Mouse (Mus musculus) hindlimb bud, embryonic 11.5 days (tissue): Measurements from ENCODE around the gene Rnaseh2a.
"Not testable (repeated sequence)": the region's sequence is repeated elsewhere in the genome, so short reads cannot be mapped to it uniquely, and the experiment has no call there.

ENCODE experiments used
- DNase-seq: peaks from one replicate; pipeline ENCODE4 v3.0.0-alpha.2; 2012; ENCODE audit warnings: low read depth, low spot score; ENCODE audit errors: extremely low spot score

The Rnaseh2a gene

DNA sequence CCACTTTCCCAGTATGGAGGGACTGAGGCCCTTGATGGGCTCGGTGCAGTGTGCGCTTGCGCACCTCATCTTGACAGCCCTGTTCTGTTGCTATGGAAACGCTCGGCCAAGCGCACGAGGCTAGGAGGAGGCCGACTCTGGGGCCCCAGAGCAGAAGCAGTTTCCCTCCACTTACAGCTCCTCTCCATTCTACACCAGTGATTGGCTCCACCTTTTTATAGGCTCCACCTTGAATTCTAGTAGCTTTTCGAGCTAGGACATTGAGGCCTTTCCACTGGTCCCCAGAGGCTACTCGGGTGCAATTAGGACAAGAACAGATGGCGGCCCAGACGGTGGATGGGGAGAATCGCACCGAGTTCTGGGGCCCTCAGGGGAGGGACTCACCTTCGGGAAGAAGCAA is 34.7 kb downstream of the Rnaseh2a start:
- DNase-seq: no peak

DNA sequence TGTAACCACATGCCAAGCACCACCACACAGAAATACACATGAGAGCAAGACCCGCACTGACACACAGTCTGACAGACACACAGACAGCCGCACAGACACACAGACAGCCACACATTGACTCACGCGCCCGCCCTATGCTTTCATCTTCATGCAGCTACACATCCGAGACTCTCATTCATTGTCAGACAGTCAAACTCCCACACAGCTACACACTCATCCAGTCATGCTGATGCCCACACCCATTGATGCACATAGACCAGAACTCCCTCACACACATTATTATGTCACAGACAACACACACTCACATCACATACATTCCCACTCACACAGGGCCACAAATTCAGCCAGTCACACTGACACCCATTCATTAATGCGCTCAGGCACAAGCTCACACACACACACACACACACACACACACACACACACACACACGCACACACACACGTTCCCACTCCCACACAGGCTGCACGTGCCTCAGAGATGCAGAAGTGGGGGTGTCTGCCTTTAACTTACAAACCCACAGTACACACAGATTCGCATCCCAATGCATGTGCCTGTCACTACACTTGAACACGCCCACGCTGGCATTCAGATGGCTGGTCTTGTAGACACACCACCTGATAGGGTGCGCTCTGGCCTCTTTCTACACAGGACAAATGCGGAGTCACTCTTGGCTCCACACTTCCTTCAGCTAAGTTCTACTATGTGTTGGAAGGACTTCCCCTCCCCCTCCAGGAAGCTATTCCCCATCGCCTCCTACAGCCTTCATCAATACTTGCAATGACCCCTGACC is 35.6 kb downstream of the Rnaseh2a start:
- DNase-seq: no peak

DNA sequence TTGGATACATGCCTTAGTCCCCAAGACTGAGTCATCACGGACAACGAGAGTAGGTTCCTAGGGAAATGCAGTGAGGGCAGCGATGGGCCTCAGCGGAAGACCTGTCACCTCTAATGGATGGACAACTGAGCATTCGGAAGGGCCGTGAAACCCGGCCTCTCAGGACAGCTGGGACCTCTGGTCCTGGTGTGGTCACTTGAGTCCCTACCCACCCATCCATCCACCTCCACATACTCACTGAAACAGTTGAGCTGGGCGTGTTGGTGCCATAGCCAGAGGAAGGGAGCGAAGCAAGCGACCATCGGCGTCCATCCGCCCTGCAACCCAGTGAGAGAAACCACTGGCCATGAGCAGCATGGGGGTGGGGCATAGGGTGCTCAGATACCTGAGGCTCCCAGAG is 39.0 kb downstream of the Rnaseh2a start:
- DNase-seq: no peak

DNA sequence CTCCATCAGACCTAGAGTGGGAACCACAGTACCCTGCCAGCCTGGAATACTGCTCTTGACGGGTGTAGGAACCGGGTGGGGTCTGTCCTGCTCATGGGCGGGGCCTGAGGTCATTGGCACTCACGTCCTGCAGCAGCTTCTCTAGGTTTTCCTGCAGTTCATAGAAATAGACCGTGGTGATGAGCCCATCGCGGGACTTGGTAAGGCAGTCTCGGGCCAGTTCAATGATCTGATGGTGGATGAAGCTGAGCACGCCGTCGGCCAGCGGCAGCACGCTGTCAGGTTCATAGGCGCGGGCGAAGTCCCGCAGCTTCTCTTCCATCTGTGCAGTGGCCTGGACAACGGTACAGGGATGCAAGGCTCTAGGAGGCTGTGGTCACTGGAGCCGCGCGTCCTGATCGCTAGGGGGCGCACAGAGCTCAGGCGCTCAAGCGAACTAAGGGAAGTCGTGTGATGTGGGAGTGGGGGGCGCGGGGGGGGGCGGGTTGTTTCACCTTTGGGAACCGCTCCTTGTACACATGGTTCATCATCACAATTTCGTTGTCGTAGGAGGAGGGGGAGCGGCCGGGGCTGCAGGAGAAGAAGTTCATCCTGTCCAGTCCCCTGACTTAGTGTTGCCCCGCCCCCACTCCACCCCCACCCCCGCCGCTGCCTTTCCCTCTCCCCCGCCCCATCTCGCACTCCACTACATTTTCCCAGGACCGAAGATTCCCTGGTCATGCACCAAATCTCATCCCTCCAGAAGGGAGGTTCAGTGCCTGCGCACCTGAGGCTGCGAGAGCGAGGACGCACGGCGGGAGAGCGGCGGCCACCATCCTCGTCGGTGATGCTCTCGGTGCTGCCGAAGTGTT is 40.9 kb downstream of the Rnaseh2a start:
- no peak for DNase-seq

DNA sequence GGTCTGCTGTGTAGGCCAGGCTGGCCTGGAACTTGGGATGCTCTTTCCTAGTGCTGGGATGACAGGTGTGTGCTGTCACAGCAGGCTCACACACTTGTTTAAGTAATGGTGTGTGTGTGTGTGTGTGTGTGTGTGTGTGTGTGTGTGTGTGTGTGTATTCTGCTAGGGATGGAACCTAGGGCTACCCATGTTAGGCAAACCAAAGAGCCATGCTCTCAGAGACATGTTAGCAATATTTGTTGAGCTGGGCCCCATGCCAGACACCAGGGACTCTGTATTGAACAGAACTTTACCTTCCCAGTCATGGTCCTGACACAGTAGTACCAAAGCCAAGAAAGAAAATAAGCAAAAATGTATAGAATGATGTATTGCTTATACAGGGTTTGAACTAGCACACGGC is 42.1 kb downstream of the Rnaseh2a start:
- no peak for DNase-seq

DNA sequence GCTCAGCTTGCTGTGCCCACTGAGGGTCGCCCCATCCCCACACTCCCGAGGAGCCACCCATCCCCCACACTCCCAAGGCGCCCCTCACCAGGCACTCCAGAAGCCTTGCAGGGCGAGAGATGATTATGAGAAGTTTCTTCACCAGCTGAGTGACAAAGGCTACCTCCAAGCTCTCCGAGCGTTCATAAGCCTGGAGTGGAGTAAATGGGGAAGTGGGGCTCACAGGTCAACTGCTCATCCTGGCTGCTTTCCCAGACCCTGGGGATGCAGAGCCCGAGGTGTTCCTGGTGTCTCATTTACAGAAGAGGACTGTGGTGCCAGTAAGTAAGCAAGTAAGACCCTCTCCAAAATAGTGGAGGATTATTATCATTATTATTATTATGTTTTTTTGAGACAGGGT is 44.0 kb downstream of the Rnaseh2a start:
- no peak for DNase-seq

DNA sequence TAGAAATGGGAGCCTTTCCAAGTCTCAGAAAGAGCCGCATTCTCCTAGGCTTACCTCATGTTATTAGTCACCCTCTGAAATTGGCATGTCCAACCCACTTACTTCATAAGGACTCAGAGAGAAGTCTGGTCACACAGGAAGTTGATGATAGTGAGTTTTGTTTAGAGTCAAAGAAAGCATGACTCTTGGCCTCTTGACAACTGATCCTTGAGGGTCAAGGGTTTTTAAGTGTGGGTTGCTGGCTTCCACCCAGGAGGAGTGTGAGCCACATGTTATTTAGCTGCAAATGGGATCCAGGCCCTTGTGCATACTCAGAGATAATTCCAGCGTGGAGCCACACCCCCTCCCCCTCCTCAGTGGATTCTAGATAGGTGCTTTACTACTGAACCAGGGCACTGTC is 48.0 kb downstream of the Rnaseh2a start:
- DNase-seq: no peak

DNA sequence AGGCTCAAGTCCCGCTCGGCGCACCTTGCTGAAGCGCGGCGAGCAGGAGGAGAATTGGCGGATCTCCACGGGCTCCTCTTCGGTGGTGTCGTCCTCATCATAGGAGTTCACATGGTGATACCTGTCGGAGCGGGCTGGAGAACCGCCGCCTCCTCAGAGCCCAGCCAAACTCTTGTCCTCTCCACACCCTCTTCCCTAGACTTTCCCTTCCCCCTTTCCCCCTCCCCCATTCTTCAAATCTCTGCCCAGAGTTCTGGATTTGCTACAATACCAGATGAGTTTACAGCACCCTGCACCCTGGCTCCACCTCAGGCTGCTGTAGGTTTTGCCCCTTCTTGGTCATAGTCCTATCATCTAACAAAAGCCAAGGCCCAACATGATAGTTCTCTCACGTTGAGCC is 50.9 kb downstream of the Rnaseh2a start:
- DNase-seq: no peak

DNA sequence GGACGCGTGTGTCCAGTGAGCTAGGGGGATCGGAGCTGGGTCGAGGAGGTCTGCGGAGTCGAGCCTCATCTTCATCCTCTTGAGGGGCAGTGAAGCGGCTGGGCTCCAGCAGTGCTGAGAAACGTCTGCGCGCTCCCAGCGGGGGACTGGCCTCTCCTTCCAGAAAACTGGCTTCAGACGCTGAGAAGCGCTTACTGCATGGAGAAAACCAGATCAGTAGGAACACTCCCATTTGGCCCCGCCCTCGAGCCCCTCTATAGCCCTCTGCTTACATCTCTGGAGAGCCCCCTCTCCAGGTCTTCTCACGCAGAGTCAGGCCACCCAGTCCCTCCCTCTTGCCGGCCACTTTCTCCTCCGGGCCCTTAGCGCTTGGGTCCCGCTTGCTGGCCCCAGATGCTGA is 51.8 kb downstream of the Rnaseh2a start:
- DNase-seq: no peak

DNA sequence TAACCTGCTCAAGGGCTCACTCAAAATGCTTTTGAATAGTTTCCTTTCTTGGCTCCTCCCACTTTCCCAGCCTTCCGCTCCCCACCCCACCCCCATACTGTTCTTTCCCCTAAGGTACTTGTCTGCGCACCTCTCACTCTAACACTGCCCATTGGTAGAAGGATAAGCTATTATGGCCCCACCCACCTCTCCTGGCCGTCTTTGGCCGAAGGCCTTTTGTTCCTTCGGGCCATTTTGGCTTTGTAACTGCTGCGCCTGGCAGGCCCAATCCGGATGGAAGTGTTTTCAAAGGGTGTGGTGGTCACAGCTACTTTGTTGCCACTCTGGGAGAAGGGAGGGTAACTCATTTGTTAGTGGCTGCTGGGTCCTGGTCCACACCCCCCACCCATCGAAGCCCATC is 54.3 kb downstream of the Rnaseh2a start:
- no peak for DNase-seq

DNA sequence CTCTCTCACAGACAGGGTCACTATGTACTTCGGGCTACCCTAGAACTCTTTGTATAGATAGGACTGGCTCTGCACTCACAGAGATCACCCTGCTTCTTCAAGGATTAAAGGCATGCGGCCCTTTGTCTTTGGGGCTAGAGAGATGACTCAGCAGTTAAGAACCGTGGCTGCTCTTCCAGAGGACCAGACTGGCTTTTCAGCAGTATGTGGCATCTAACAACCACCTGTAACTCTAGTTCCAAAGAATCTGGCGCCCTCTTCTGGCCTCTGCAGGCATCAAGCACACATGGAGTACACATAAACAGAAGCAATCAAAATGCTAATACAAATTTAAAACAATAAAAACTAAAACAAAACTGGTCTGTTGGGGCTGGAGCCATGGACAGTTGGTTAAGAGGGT is 55.6 kb downstream of the Rnaseh2a start:
- DNase-seq: no peak

DNA sequence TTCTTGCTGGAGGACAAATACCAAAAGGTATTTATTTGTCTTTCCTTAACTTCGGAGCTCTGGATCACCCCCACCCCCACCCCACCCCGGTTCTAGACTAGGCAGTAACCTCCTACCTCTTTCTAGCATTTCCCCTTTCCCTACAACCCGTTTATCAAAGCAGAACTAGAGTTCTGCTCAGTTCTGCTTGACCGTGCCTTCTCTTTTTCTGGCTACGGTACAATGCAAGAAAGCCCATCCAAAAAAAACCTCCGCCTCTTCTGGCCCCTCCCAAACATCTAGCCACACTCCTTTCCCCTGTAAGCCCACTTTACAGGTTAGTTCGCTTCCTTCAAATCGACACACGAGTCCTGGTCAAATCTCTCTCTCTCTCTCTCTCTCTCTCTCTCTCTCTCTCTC is 56.1 kb downstream of the Rnaseh2a start:
- DNase-seq: no peak

DNA sequence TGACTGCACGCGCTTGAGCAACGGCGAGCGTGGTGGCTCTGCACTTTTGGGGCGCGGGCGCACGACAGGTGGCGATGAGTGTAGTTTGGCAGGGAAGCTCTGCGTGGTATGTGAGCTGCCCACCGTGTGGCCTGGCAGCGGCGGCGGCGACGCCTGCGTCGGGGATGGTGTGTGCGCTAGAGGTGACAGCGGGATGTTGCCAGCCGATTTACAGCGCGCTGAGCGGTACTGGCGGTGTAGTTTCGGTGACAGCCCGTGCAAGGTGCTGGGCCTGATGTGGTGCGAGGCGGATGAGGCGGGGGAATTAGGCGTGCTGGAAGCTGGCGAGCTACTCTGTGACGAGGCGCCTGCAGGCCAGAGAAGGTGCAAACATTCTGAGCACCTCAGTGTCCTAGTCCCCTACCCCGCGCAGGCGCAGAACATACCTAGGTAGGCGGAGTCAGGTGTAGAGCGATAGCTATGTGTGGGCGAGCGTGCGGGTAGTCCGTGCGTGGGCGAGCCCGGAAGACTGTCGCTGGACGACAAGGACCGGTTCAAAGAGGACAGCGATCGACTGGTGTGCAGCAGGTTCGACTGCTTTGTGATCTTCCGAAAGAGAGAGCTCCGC is 56.6 kb downstream of the Rnaseh2a start:
- DNase-seq: no peak

DNA sequence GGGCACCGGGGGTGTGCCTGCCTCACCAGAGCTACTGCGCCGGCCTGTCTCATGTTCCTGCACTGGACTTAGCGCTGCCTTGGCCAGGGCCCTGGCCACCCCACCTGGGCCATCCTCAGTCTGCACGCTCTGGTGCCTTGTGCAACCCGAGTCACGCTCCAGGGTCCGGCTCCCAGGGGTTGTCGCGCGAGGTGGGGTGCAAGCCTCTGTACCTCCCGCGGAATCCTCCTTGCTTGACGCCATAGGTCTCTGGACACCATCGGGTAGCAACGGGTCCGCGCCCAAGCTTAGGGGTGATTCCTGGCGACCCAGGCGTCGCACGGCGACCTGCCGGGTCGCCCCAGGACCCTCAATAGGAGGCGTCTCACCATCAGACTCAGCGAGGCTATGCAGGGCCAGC is 57.2 kb downstream of the Rnaseh2a start:
- no peak for DNase-seq

DNA sequence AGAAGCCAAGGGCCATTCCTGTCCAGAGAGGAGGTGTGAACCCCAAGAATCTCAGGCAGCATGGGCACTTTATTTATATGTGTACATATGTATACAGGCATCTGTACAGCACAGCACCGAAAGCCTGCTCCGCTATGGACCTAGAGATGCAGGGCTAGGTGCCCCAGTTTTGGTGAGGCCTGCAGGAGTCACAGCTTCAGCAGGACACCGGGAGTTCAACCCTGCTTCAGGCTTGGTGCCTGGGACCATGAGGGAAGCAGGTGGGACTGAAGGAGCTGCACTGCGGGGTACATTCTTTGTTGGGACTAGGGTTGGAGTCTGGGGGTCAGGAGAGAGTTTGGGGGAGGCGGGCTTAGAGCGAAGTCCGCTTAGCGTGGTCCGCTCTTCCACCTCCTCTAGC is 57.7 kb downstream of the Rnaseh2a start:
- DNase-seq: no peak

DNA sequence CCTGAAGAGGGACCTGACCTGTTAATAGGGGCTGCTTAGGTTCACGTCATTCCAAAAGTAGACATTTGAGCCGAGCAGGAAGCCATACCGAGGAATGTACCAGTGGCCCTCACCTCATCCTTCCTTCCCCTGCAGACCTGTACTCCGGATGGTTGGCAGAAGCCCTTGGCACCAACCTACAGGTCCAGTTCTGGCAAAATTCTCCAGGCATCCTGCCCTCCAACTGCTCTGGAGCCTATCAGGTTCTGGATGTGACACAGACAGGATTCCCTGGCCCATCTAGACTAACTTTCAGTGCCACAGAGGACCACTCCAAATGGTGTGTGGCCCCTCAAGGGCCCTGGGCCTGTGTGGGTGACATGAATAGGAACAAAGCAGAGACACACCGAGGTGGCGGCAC is 59.0 kb downstream of the Rnaseh2a start:
- DNase-seq: no peak

DNA sequence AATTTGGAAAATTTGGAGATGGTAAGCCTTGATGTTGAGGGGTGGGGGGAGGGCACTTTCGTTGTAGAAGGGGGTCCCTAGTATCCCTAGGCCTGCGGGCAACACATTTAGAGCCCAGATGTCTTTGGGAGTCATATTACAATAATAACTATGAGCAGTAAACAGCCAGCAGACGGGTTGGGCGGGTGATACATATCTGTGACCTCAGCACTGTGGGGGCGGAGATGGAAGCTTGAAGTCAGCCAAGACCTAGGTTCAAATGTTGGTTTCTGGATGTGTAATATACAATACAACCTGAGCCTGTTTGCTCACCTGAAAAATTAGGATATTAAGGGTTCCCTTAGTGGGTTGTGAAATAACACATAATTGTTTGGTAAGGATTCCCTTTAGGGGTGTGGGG is 59.6 kb downstream of the Rnaseh2a start:
- DNase-seq: no peak

DNA sequence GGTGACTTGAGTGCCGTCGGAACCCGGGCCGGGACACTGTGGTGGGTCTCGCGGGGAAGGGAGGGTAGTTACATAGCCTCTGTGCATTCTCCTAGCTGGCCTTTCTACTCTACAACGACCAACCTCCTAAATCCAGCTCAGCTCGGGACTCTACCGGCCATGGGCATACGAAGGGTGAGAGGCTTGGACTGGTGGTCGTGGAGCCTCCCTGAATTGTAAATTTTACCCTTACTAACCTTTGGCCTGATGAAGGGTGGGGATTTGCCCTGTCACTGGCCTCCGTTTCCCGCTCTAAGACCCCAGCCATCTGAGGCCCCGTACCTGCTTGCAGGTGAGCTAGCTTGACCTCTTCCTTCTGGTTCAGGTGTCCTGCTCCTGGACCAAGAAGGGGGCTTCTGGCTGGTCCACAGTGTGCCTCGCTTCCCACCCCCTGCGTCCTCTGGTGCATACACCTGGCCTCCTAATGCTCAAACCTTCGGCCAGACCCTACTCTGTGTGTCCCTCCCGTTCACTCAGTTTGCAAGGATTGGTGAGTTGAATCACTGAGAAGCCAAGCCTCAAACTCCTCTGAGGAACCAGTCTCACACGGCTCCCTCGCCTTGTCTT is 60.3 kb downstream of the Rnaseh2a start:
- DNase-seq: no peak

DNA sequence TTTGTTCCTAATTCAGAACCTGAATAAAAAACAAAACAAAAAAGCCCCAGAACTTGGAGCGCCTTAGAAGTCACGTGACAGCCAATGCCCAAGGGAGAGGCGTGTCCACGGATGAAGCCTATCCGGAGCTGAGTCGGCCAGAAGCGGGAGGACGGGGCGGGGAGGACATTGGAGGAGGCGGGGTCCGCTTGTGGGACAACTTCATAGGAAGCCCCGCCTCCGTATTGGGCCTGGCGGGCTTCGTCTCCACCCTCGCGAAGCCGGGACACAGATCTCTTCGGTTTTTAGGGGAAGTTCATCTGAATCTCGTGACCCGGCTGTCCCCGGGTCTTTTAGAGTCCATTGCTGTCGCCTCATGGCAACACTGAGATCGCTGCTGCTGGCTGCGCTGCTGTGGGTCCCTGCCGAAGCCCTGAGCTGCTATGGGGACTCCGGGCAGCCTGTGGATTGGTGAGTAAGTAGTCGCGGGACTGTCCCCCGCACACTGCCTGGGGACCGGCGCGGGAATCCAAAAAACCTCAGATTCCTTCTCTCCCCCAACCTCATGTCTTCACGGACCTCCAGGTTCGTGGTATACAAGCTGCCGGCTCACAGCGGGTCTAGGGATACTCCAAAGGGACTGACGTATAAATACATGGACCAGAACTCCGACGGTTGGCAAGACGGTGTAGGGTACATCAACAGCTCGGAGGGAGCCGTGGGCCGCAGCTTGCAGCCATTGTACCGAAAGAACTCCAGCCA is 61.0 kb downstream of the Rnaseh2a start, which contains the start of gene Dnase2a:
Gene Dnase2a (plus strand): TSS at position 140 of the 741 bp plus-strand sequence.
- DNase-seq: peak; percentile 84

DNA sequence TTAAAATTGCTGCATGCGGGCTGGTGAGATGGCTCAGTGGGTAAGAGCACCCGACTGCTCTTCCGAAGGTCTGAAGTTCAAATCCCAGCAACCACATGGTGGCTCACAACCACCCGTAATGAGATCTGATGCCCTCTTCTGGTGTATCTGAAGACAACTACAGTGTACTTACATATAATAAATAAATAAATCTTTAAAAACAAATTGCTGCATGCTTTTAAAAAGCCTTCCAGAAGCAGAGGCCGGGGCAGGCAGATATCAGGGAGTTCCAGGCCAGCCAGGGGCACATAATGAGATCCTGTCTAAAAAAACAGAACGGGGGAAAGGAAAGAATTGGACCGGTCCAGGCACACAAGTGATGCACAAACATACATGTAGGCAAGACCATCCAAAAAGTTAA is 61.6 kb downstream of the Rnaseh2a start:
- not testable (repeated sequence) for DNase-seq

DNA sequence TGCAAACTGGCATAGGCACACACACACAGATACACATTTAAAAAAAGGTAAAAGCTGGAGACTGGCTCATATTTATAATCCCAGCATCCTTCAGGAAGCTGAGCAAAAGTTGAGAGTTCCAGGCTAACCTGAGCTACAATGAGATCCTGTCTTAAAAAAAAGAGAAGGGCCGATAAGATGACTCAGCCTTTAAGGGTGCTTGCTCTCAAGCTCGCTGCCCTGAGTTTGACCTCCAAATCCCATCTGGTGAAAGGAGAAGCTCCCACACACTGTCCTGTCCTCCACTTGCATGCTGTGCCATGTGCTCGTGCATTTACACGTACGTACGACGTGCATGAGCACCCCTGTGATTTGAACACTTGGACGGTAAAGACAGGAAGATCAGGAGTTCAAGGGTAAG is 62.1 kb downstream of the Rnaseh2a start:
- no peak for DNase-seq
